In genomic region chr7:140122765-140123164, GRCm38 (mm10) we compare ENCODE assay signal across 39 mouse cellular contexts. TPM values are rescaled to one million over a fixed set of nuclear protein-coding genes. Genes with fewer than 3 reads are reported as not detected.
DNase-seq lines count a peak whose midpoint lies in the region; ATAC-seq lines count a peak whose summit lies in the region.
"Had no signal": no experiment of that assay in that cellular context is flagged by ENCODE, and none has a peak within 500 bp of the region (broad histone marks: within the 10 kb centered on the region; RNA-seq: fewer than 3 reads in every experiment).

No protein-coding gene starts in this region.

- no peak overlapping the region for H3K4me2 ChIP-seq in heart, embryonic 15.5 days
- no peak overlapping the region for H3K4me2 ChIP-seq in intestine, embryonic 16.5 days (ENCODE audit: low read depth, low read length)
- H3K4me2 ChIP-seq in stomach, embryonic 15.5 days = no peak overlapping the region
- H3K4me2 ChIP-seq: embryonic facial prominence, embryonic 13.5 days; hindbrain, embryonic 14.5 days; midbrain, embryonic 12.5 days; neural tube, embryonic 13.5 days had no signal

- H3K9me3 ChIP-seq in heart, embryonic 15.5 days (replicated peaks) = no peaks in the 10 kb centered on the region
- no peaks in the 10 kb centered on the region for H3K9me3 ChIP-seq in intestine, embryonic 16.5 days (ENCODE audit: control insufficient read depth, low read length)
- H3K9me3 ChIP-seq in stomach, embryonic 15.5 days = no peaks in the 10 kb centered on the region
- H3K9me3 ChIP-seq: embryonic facial prominence, embryonic 13.5 days; heart, embryonic 10.5 days; megakaryocyte, embryonic 14.5 days; midbrain, embryonic 12.5 days; neural tube, embryonic 13.5 days had no signal

- 27% methylated on average over 4 of the region's 4 CpGs for WGBS in heart, embryonic 15.5 days
- 27% methylated on average over 4 of the region's 4 CpGs for WGBS in intestine, embryonic 16.5 days
- 35% methylated on average over 4 of the region's 4 CpGs for WGBS in stomach, embryonic 15.5 days

- no peak overlapping the region for H3K4me3 ChIP-seq in heart, embryonic 15.5 days
- H3K4me3 ChIP-seq in intestine, embryonic 16.5 days (ENCODE audit: low read length) = no peak overlapping the region
- no peak overlapping the region for H3K4me3 ChIP-seq in stomach, embryonic 15.5 days (replicated peaks)
- H3K4me3 ChIP-seq: embryonic facial prominence, embryonic 13.5 days; erythroblast, embryonic 14.5 days; gastrocnemius, adult 2 months; heart, embryonic 10.5 days; midbrain, embryonic 12.5 days; neural tube, embryonic 13.5 days had no signal

- no peak overlapping the region for H3K9ac ChIP-seq in heart, embryonic 15.5 days
- no peak overlapping the region for H3K9ac ChIP-seq in intestine, embryonic 16.5 days (ENCODE audit: low read depth, low read length)
- H3K9ac ChIP-seq in stomach, embryonic 15.5 days = no peak overlapping the region
- H3K9ac ChIP-seq: embryonic facial prominence, embryonic 13.5 days; hindbrain, embryonic 14.5 days; liver, embryonic 14.5 days; midbrain, embryonic 12.5 days; neural tube, embryonic 13.5 days had no signal

- H3K27ac ChIP-seq in heart, embryonic 15.5 days = peak overlapping the region; percentile 4; the same call in 1 of the 2 replicates
- H3K27ac ChIP-seq in intestine, embryonic 16.5 days (ENCODE audit: low read length) = peak overlapping the region; percentile 50
- peak overlapping the region; percentile 44; the same call in 1 of the 2 replicates for H3K27ac ChIP-seq in stomach, embryonic 15.5 days
- H3K27ac ChIP-seq: embryonic facial prominence, embryonic 13.5 days; gastrocnemius, adult 2 months; heart, embryonic 10.5 days; hindbrain, embryonic 14.5 days; kidney, postnatal 0 days; liver, embryonic 14.5 days; midbrain, embryonic 12.5 days; neural tube, embryonic 13.5 days had no signal

- peaks cover 8% of the 10 kb centered on the region for H3K4me1 ChIP-seq in heart, embryonic 15.5 days (replicated peaks)
- H3K4me1 ChIP-seq in intestine, embryonic 16.5 days (ENCODE audit: control insufficient read depth, insufficient read depth, low read length) = peaks cover 5% of the 10 kb centered on the region
- H3K4me1 ChIP-seq in stomach, embryonic 15.5 days = peaks cover 13% of the 10 kb centered on the region

- intact Hi-C loops in heart, postnatal 10 days (cut with DNase I) = no loop called here
- intact Hi-C loops in gastrocnemius, postnatal 14 days (cut with DNase I; ENCODE audit: low total_unique reads) = no loop called here

- no peak for ATAC-seq in heart, embryonic 15.5 days (replicated peaks; ENCODE audit: insufficient number of reproducible peaks, insufficient read depth, low FRiP score, low read depth)
- peak; percentile 39 for ATAC-seq in intestine, embryonic 16.5 days
- ATAC-seq in stomach, embryonic 15.5 days (ENCODE audit: insufficient read depth, low FRiP score, low read depth) = no peak
- ATAC-seq: CD4-positive, CD25-positive, alpha-beta regulatory T cell, adult 4 months; forebrain, embryonic 16.5 days had no signal

- H3K27me3 ChIP-seq in heart, embryonic 15.5 days = no peaks in the 10 kb centered on the region
- H3K27me3 ChIP-seq in intestine, embryonic 16.5 days (replicated peaks; ENCODE audit: control insufficient read depth, insufficient read depth, low read length) = no peaks in the 10 kb centered on the region
- H3K27me3 ChIP-seq in stomach, embryonic 15.5 days (replicated peaks) = no peaks in the 10 kb centered on the region
- H3K27me3 ChIP-seq: embryonic facial prominence, embryonic 13.5 days; megakaryocyte, embryonic 14.5 days; midbrain, embryonic 12.5 days; neural tube, embryonic 13.5 days had no signal

- H3K36me3 ChIP-seq in heart, embryonic 15.5 days = no peaks in the 10 kb centered on the region
- H3K36me3 ChIP-seq in intestine, embryonic 16.5 days (ENCODE audit: control insufficient read depth, insufficient read depth, low read length) = no peaks in the 10 kb centered on the region
- no peaks in the 10 kb centered on the region for H3K36me3 ChIP-seq in stomach, embryonic 15.5 days
- H3K36me3 ChIP-seq: embryonic facial prominence, embryonic 13.5 days; heart, embryonic 10.5 days; midbrain, embryonic 12.5 days; neural tube, embryonic 13.5 days had no signal

- DNase-seq in heart, postnatal 10 days = no peak
- DNase-seq in R1 (ENCODE audit: low read depth, low spot score) = peak; percentile 44
- no peak for DNase-seq in layer of hippocampus, postnatal 14 days (ENCODE audit: low spot score in 2 of 2)
- no peak for DNase-seq in gastrocnemius, postnatal 14 days
- DNase-seq in adrenal gland, adult 18-20 months (ENCODE audit: low spot score in 2 of 2) = no peak
- DNase-seq: adrenal gland, adult 2 months; adrenal gland, postnatal 36 days; cerebellum, adult 18-20 months; cerebellum, postnatal 10 days; gastrocnemius, adult 2 months; kidney, adult 8-10 months; kidney, postnatal 4 days; left cerebral cortex, postnatal 4 days; liver; lung, postnatal 4 days; right cerebral cortex, postnatal 4 days; thymus, postnatal 36 days had no signal

RNA-seq across cellular contexts. Expression of gene Echs1, which starts 6.5 kb away (rescaled TPM):
- polyA plus RNA-seq in heart, embryonic 15.5 days (2015; fragmentation: Nextera tagmentation; extraction: Ambion mirVana) = 192 and 217 TPM in 2 replicates
- 100 to 1,000 TPM; 240 to 272 TPM for total RNA-seq in heart, postnatal 10 days (2021)
- polyA plus RNA-seq in intestine, embryonic 16.5 days (2015; fragmentation: Nextera tagmentation; extraction: Ambion mirVana) = 216 and 217 TPM in 2 replicates
- 155 and 165 TPM in 2 replicates for polyA plus RNA-seq in stomach, embryonic 15.5 days (2015; fragmentation: Nextera tagmentation; extraction: Ambion mirVana)
- total RNA-seq in layer of hippocampus, postnatal 14 days (2021) = 10 to 100 TPM; 52.6 to 56.0 TPM
- total RNA-seq in gastrocnemius, postnatal 14 days (2021) = 100 to 1,000 TPM in 1 of 2 experiments, 10 to 100 TPM in 1; 91.8 to 114 TPM
- 100 to 1,000 TPM; 472 to 511 TPM for total RNA-seq in adrenal gland, adult 18-20 months (2021)

RNA-seq across cellular contexts. Expression of gene Paox, which starts 7.2 kb away (rescaled TPM):
- polyA plus RNA-seq in heart, embryonic 15.5 days (2015; fragmentation: Nextera tagmentation; extraction: Ambion mirVana) = 11.1 and 11.7 TPM in 2 replicates
- total RNA-seq in heart, postnatal 10 days (2021) = 1 to 10 TPM; 4.1 to 5.6 TPM
- polyA plus RNA-seq in intestine, embryonic 16.5 days (2015; fragmentation: Nextera tagmentation; extraction: Ambion mirVana) = 38.6 and 41.0 TPM in 2 replicates
- polyA plus RNA-seq in stomach, embryonic 15.5 days (2015; fragmentation: Nextera tagmentation; extraction: Ambion mirVana) = 30.6 and 33.7 TPM in 2 replicates
- 1 to 10 TPM; 3.8 to 6.1 TPM for total RNA-seq in layer of hippocampus, postnatal 14 days (2021)
- total RNA-seq in gastrocnemius, postnatal 14 days (2021) = 1 to 10 TPM; 3.7 to 4.7 TPM
- total RNA-seq in adrenal gland, adult 18-20 months (2021) = 10 to 100 TPM; 15.1 to 16.8 TPM
- polyA plus RNA-seq: erythroblast, embryonic 14.5 days had no signal

RNA-seq across cellular contexts. Expression of gene Mtg1, which starts 14.6 kb away (rescaled TPM):
- polyA plus RNA-seq in heart, embryonic 15.5 days (2015; fragmentation: Nextera tagmentation; extraction: Ambion mirVana) = 27.8 and 33.4 TPM in 2 replicates
- total RNA-seq in heart, postnatal 10 days (2021) = 10 to 100 TPM; 22.9 to 25.3 TPM
- 31.1 and 33.3 TPM in 2 replicates for polyA plus RNA-seq in intestine, embryonic 16.5 days (2015; fragmentation: Nextera tagmentation; extraction: Ambion mirVana)
- polyA plus RNA-seq in stomach, embryonic 15.5 days (2015; fragmentation: Nextera tagmentation; extraction: Ambion mirVana) = 23.5 and 26.9 TPM in 2 replicates
- total RNA-seq in layer of hippocampus, postnatal 14 days (2021) = 10 to 100 TPM; 21.8 to 23.6 TPM
- 10 to 100 TPM; 22.9 to 23.6 TPM for total RNA-seq in gastrocnemius, postnatal 14 days (2021)
- 10 to 100 TPM; 28.6 to 31.4 TPM for total RNA-seq in adrenal gland, adult 18-20 months (2021)

RNA-seq across cellular contexts. Expression of gene Fuom, which starts 20.5 kb away (rescaled TPM):
- 79.5 and 107 TPM in 2 replicates for polyA plus RNA-seq in heart, embryonic 15.5 days (2015; fragmentation: Nextera tagmentation; extraction: Ambion mirVana)
- 10 to 100 TPM; 90.7 to 93.7 TPM for total RNA-seq in heart, postnatal 10 days (2021)
- polyA plus RNA-seq in intestine, embryonic 16.5 days (2015; fragmentation: Nextera tagmentation; extraction: Ambion mirVana) = 68.2 and 70.7 TPM in 2 replicates
- polyA plus RNA-seq in stomach, embryonic 15.5 days (2015; fragmentation: Nextera tagmentation; extraction: Ambion mirVana) = 32.4 and 41.4 TPM in 2 replicates
- total RNA-seq in layer of hippocampus, postnatal 14 days (2021) = 10 to 100 TPM; 37.6 to 37.8 TPM
- total RNA-seq in gastrocnemius, postnatal 14 days (2021) = 10 to 100 TPM; 33.6 to 43.7 TPM
- total RNA-seq in adrenal gland, adult 18-20 months (2021) = 10 to 100 TPM; 55.7 to 64.0 TPM

RNA-seq across cellular contexts. Expression of gene Prap1, which starts 29.6 kb away (rescaled TPM):
- polyA plus RNA-seq in heart, embryonic 15.5 days (2015; fragmentation: Nextera tagmentation; extraction: Ambion mirVana) = 0.29 TPM in 1 of 2 replicates, not detected in the other
- total RNA-seq in heart, postnatal 10 days (2021) = not detected
- polyA plus RNA-seq in intestine, embryonic 16.5 days (2015; fragmentation: Nextera tagmentation; extraction: Ambion mirVana) = 902 and 1,035 TPM in 2 replicates
- 165 and 169 TPM in 2 replicates for polyA plus RNA-seq in stomach, embryonic 15.5 days (2015; fragmentation: Nextera tagmentation; extraction: Ambion mirVana)
- not detected for total RNA-seq in layer of hippocampus, postnatal 14 days (2021)
- not detected for total RNA-seq in gastrocnemius, postnatal 14 days (2021)
- not detected for total RNA-seq in adrenal gland, adult 18-20 months (2021)
- total RNA-seq: adrenal gland, adult 2 months; adrenal gland, postnatal 36 days; common myeloid progenitor, adult 5-6 weeks; gastrocnemius, adult 2 months; granulocyte monocyte progenitor cell, adult 5-6 weeks; hematopoietic stem cell, adult 5-6 weeks; layer of hippocampus, postnatal 10 days; left cerebral cortex, adult 8-10 months; left cerebral cortex, postnatal 4 days; midbrain, postnatal 0 days had no signal
- polyA plus RNA-seq: adrenal gland, adult 2 months; CD4-positive, CD25-positive, alpha-beta regulatory T cell, adult 4 months; embryonic facial prominence, embryonic 13.5 days; erythroblast, embryonic 14.5 days; forebrain, embryonic 11.5 days; forebrain, embryonic 16.5 days; heart, embryonic 10.5 days; hindbrain, embryonic 14.5 days; liver, embryonic 14.5 days; lung, embryonic 16.5 days; midbrain, embryonic 12.5 days; midbrain, postnatal 0 days; neural tube, embryonic 13.5 days had no signal
